Mouse (Mus musculus) stomach, postnatal 0 days (tissue): ENCODE data around the gene Atxn1.

Source experiments
- CTCF ChIP-seq: IDR thresholded peaks from 2 replicates; pipeline ENCODE4 v1.5.1; 2016; ENCODE audit warnings: antibody characterized with exemption, low read depth, mild to moderate bottlenecking, moderate library complexity
- EP300 ChIP-seq: optimal IDR thresholded peaks from 2 replicates; pipeline ENCODE3; 2016; ENCODE audit warnings: antibody characterized with exemption

GRCm38 (mm10) chr13:45537110-45537509 lies 427.7 kb downstream of the Atxn1 start:
- TF ChIP-seq CTCF, result no peak
- TF ChIP-seq EP300, result no peak
